11 mouse cellular contexts compared by ENCODE assay signal in genomic region chr2:29648956-29649794, GRCm38 (mm10). TPM values are rescaled to one million over a fixed set of nuclear protein-coding genes. Genes with fewer than 3 reads are reported as not detected.
DNase-seq lines count a peak whose midpoint lies in the region; ATAC-seq and TF ChIP-seq lines count a peak whose summit lies in the region.
"Had no signal": no experiment of that assay in that cellular context is flagged by ENCODE, and none has a peak within 500 bp of the region (broad histone marks: within the 10 kb centered on the region; RNA-seq: fewer than 3 reads in every experiment).

No protein-coding gene starts in this region.

- H3K4me3 ChIP-seq in layer of hippocampus, adult 2 months, result no peak overlapping the region
- H3K4me3 ChIP-seq in bone marrow macrophage, adult 2 months (ENCODE audit: insufficient read depth, low read length), result no peak overlapping the region
- H3K4me3 ChIP-seq in intestine, embryonic 14.5 days (ENCODE audit: low read depth, low read length), result no peak overlapping the region
- no peak overlapping the region for H3K4me3 ChIP-seq in myocyte
- H3K4me3 ChIP-seq in forebrain, postnatal 0 days (ENCODE audit: low read depth, low read length), result no peak overlapping the region
- H3K4me3 ChIP-seq: midbrain, embryonic 12.5 days had no signal

- H3K36me3 ChIP-seq in intestine, embryonic 14.5 days (ENCODE audit: control insufficient read depth, insufficient read depth, low read length), result no peaks in the 10 kb centered on the region
- no peaks in the 10 kb centered on the region for H3K36me3 ChIP-seq in myocyte (ENCODE audit: control insufficient read depth, insufficient read depth)
- H3K36me3 ChIP-seq in forebrain, postnatal 0 days (ENCODE audit: insufficient read depth), result no peaks in the 10 kb centered on the region
- H3K36me3 ChIP-seq: midbrain, embryonic 12.5 days had no signal

- TF ChIP-seq CTCF in layer of hippocampus, adult 2 months (conservative IDR thresholded peaks at IDR 0.05), result no peak
- no peak for TF ChIP-seq CTCF in bone marrow macrophage, adult 2 months (IDR thresholded peaks at IDR 0.05; ENCODE audit: low read depth, low read length)
- TF ChIP-seq CTCF in forebrain, postnatal 0 days (IDR thresholded peaks at IDR 0.05; ENCODE audit: low read depth), result no peak

- H3K4me1 ChIP-seq in bone marrow macrophage, adult 2 months (ENCODE audit: control insufficient read depth, insufficient read depth, low read length), result peaks cover 47% of the 10 kb centered on the region
- peaks cover 6% of the 10 kb centered on the region; the same call in 1 of the 2 replicates for H3K4me1 ChIP-seq in intestine, embryonic 14.5 days (replicated peaks; ENCODE audit: control insufficient read depth, insufficient read depth, low read length)
- H3K4me1 ChIP-seq in forebrain, postnatal 0 days (ENCODE audit: insufficient read depth), result peaks cover 8% of the 10 kb centered on the region; the same call in 1 of the 2 replicates

- 70% methylated on average over 6 of the region's 6 CpGs for WGBS in intestine, embryonic 14.5 days
- 81% methylated on average over 6 of the region's 6 CpGs for WGBS in forebrain, postnatal 0 days

- H3K4me2 ChIP-seq in intestine, embryonic 14.5 days (ENCODE audit: low read length), result no peak overlapping the region
- peak overlapping the region; percentile 52 for H3K4me2 ChIP-seq in myocyte (ENCODE audit: low read depth)
- H3K4me2 ChIP-seq in forebrain, postnatal 0 days (ENCODE audit: low read depth), result no peak overlapping the region
- H3K4me2 ChIP-seq: midbrain, embryonic 12.5 days had no signal

- no peak for ATAC-seq in intestine, embryonic 14.5 days (replicated peaks; ENCODE audit: low FRiP score, low TSS enrichment, low read depth)
- no peak for ATAC-seq in forebrain, postnatal 0 days
- ATAC-seq: Patski had no signal

- no peak overlapping the region for H3ac ChIP-seq in myocyte (ENCODE audit: control insufficient read depth, insufficient read length)

- H3K27ac ChIP-seq in layer of hippocampus, adult 2 months, result peak overlapping the region; percentile 18
- peak overlapping the region; percentile 64 for H3K27ac ChIP-seq in bone marrow macrophage, adult 2 months (ENCODE audit: insufficient read depth, low read depth, low read length)
- H3K27ac ChIP-seq in intestine, embryonic 14.5 days (ENCODE audit: low read depth), result peak overlapping the region; percentile 10
- no peak overlapping the region for H3K27ac ChIP-seq in forebrain, postnatal 0 days (ENCODE audit: low read depth, low read length)
- H3K27ac ChIP-seq: midbrain, embryonic 12.5 days had no signal

- no peak for TF ChIP-seq POLR2A in bone marrow macrophage, adult 2 months (IDR thresholded peaks at IDR 0.05; ENCODE audit: borderline replicate concordance, low read depth, low read length)
- no peak for TF ChIP-seq POLR2A in myocyte (IDR thresholded peaks at IDR 0.05; ENCODE audit: insufficient read length, low read depth)

- peaks cover 70% of the 10 kb centered on the region for H3K79me2 ChIP-seq in myocyte (ENCODE audit: control insufficient read depth, insufficient read depth)

- DNase-seq in layer of hippocampus, adult 2 months (ENCODE audit: low spot score in 2 of 2), result no peak
- no peak for DNase-seq in layer of hippocampus, adult 9-11 months
- no peak for DNase-seq in intestine, embryonic 14.5 days (ENCODE audit: low spot score)
- DNase-seq in cerebellum, postnatal 25 days, result no peak
- no peak for DNase-seq in forebrain, postnatal 0 days
- DNase-seq in testis, postnatal 10 days (ENCODE audit: low spot score), result no peak
- DNase-seq: cerebellum, adult 9-10 months had no signal

- no peak overlapping the region for H3K9ac ChIP-seq in intestine, embryonic 14.5 days (ENCODE audit: low read length)
- H3K9ac ChIP-seq in forebrain, postnatal 0 days, result no peak overlapping the region
- H3K9ac ChIP-seq: midbrain, embryonic 12.5 days had no signal

- H3K27me3 ChIP-seq in intestine, embryonic 14.5 days (replicated peaks; ENCODE audit: control insufficient read depth, insufficient read depth, low read length), result no peaks in the 10 kb centered on the region
- H3K27me3 ChIP-seq in myocyte (ENCODE audit: control insufficient read depth, insufficient read depth, insufficient read length), result no peaks in the 10 kb centered on the region
- H3K27me3 ChIP-seq in forebrain, postnatal 0 days (ENCODE audit: insufficient read depth, low read length), result no peaks in the 10 kb centered on the region
- H3K27me3 ChIP-seq: midbrain, embryonic 12.5 days; Patski had no signal

- H3K9me3 ChIP-seq in intestine, embryonic 14.5 days (ENCODE audit: control insufficient read depth, low read length), result no peaks in the 10 kb centered on the region
- H3K9me3 ChIP-seq in forebrain, postnatal 0 days (ENCODE audit: low read length), result no peaks in the 10 kb centered on the region
- H3K9me3 ChIP-seq: midbrain, embryonic 12.5 days had no signal

TF ChIP-seq in myocyte, 11 proteins besides CTCF, POLR2A, EP300 and RAD21:
- peak; percentile 74 for TF ChIP-seq CEBPB (IDR thresholded peaks at IDR 0.05; ENCODE audit: insufficient read depth, poor library complexity, severe bottlenecking)
- peak; percentile 79 for TF ChIP-seq TCF3 (IDR thresholded peaks at IDR 0.05; ENCODE audit: insufficient read length, low read depth)
- no peak for TF ChIP-seq USF1 (IDR thresholded peaks at IDR 0.05; ENCODE audit: low read depth)
- no peak for TF ChIP-seq REST (IDR thresholded peaks at IDR 0.05; ENCODE audit: insufficient read depth, insufficient read length)
- no peak for TF ChIP-seq MAX (IDR thresholded peaks at IDR 0.05; ENCODE audit: low read depth)
- TF ChIP-seq MYOG (IDR thresholded peaks at IDR 0.05; ENCODE audit: control insufficient read depth in 1 of 3, insufficient read depth in 1 of 3, insufficient read length in 2 of 3, low read depth in 2 of 3), result peak in 2 of 3 experiments; percentile 65 to 71
- no peak for TF ChIP-seq E2F4 (IDR thresholded peaks at IDR 0.05; ENCODE audit: insufficient read depth)
- peak; percentile 45 for TF ChIP-seq TCF12 (IDR thresholded peaks at IDR 0.05; ENCODE audit: insufficient read depth, poor library complexity, severe bottlenecking)
- TF ChIP-seq POLR2AphosphoS2 (IDR thresholded peaks at IDR 0.05; ENCODE audit: insufficient read length, low read depth), result no peak
- TF ChIP-seq SRF (IDR thresholded peaks at IDR 0.05; ENCODE audit: control insufficient read depth, insufficient read length, low read depth), result no peak
- peak in 2 of 3 experiments; percentile 87 to 93 for TF ChIP-seq MYOD1 (IDR thresholded peaks at IDR 0.05; ENCODE audit: control insufficient read depth in 1 of 3, insufficient read length in 2 of 3, low read depth in 2 of 3)

RNA-seq across cellular contexts. Expression of gene Rapgef1, which starts 29.7 kb away (rescaled TPM):
- total RNA-seq in layer of hippocampus, adult 2 months (2021), result 10 to 100 TPM; 91.3 to 94.9 TPM
- polyA plus RNA-seq in bone marrow macrophage, adult 2 months (2012; ENCODE audit: insufficient read depth, insufficient read length, missing spikeins), result 20.5 and 23.6 TPM in 2 replicates
- 15.1 and 15.7 TPM in 2 replicates for polyA plus RNA-seq in intestine, embryonic 14.5 days (2014; fragmentation: Nextera tagmentation; extraction: Ambion mirVana)
- polyA plus RNA-seq in myocyte (2012; fragmentation: generic; extraction: Trizol), result 74.5 TPM
- 81.9 and 99.1 TPM in 2 replicates for total RNA-seq in forebrain, postnatal 0 days (2014; rRNA removed)
- 17.9 and 19.4 TPM in 2 replicates for polyA plus RNA-seq in forebrain, postnatal 0 days (2015; fragmentation: Nextera tagmentation; extraction: Ambion mirVana)
